Mouse (Mus musculus) kidney, adult 2 months (tissue): ENCODE data around the gene Ap4s1. TPM values are rescaled to one million over a fixed set of nuclear protein-coding genes. Genes with fewer than 3 reads are reported as not detected.
"Not testable (repeated sequence)": the region's sequence is repeated elsewhere in the genome, so short reads cannot be mapped to it uniquely, and the experiment has no call there.

Source experiments
- DNase-seq: peaks from one replicate; pipeline ENCODE4 v3.0.0; 2021
- H3K27ac ChIP-seq: fragments of 200-500 bp; 2 replicates; pipeline ENCODE4 v1.5.1; 2012; ENCODE audit warnings: low read depth, low read length, control low read depth, inconsistent platforms; ENCODE audit not compliant: insufficient read depth
- H3K27me3 ChIP-seq: fragments of 200-500 bp; replicated peaks from 2 replicates; pipeline ENCODE4 v1.6.1; 2012; ENCODE audit warnings: mild to moderate bottlenecking, moderate library complexity, low read length, inconsistent platforms; ENCODE audit not compliant: control insufficient read depth, insufficient read depth
- H3K36me3 ChIP-seq: fragments of 200-500 bp; 2 replicates; pipeline ENCODE4 v1.6.1; 2012; ENCODE audit warnings: mild to moderate bottlenecking, moderate library complexity, low read length, inconsistent platforms; ENCODE audit not compliant: control insufficient read depth, insufficient read depth
- H3K4me1 ChIP-seq: fragments of 200-500 bp; 2 replicates; pipeline ENCODE4 v1.6.1; 2011; ENCODE audit warnings: low read length; ENCODE audit not compliant: control insufficient read depth, insufficient read depth
- H3K4me3 ChIP-seq: fragments of 200-500 bp; 2 replicates; pipeline ENCODE4 v1.5.1; 2011; ENCODE audit warnings: mild to moderate bottlenecking, low read depth, low read length, control low read depth; ENCODE audit not compliant: insufficient read depth
- CTCF ChIP-seq: fragments of 200-500 bp; conservative IDR thresholded peaks from 2 replicates; pipeline ENCODE4 v1.5.1; 2011; ENCODE audit warnings: low read depth, mild to moderate bottlenecking, control low read depth, low read length, moderate library complexity, mixed read lengths; ENCODE audit not compliant: insufficient read depth, insufficient read length
- POLR2A ChIP-seq: fragments of 200-500 bp; IDR thresholded peaks from one replicate; pipeline ENCODE4 v1.6.1; 2011; ENCODE audit warnings: low read depth, low read length, control low read depth
- WGBS: fragments of 180-500 bp; shearing (Covaris S2); methylation state at CpG from one replicate; pipeline ENCODE4 v1.1.7; 2018; 5-methylcytosine and 5-hydroxymethylcytosine counted together
- polyA plus RNA-seq: library from polyadenylated mRNA; depleted of rRNA; stranded (reverse); fragments of >200 nt; gene quantifications from 2 replicates; pipeline ENCODE4 v1.2.3, GENCODE M21; 2012; rRNA removed

The Ap4s1 gene
- 11.7 and 12.1 TPM in 2 replicates for polyA plus RNA-seq

GRCm38 (mm10) chr12:51690893-51691844, at the start of gene Ap4s1:
Gene Ap4s1 (plus strand): TSS chr12:51691033.
- no peaks in the 10 kb centered on the region for H3K27me3 ChIP-seq
- H3K27ac ChIP-seq: peak within 1 kb of the TSS; percentile 100
- WGBS: 1% methylated on average over 98 of the region's 108 CpGs
- no peaks in the 10 kb centered on the region for H3K36me3 ChIP-seq
- peak; percentile 40 for TF ChIP-seq POLR2A
- TF ChIP-seq CTCF: no peak
- H3K4me1 ChIP-seq: peaks cover 21% of the 10 kb centered on the region; the same call in 1 of the 2 replicates
- H3K4me3 ChIP-seq: peak within 1 kb of the TSS; percentile 100
- peak; percentile 78 for DNase-seq

- Histone ChIP-seq H3K4me3 (no peak overlapping the region), H3K27me3 (no peaks in the 10 kb centered on the region), H3K27ac (no peak overlapping the region), H3K36me3 (peaks cover under 1% of the 10 kb centered on the region), H3K4me1 (no peaks in the 10 kb centered on the region; the same call in 1 of the 2 replicates)
- DNase-seq: no peak
- TF ChIP-seq POLR2A (no peak), CTCF (no peak)
- 56% methylated on average over 6 of the region's 6 CpGs for WGBS
These were observed 49.0 kb upstream of the Ap4s1 start for GRCm38 (mm10) chr12:51641871-51642270.

DNA sequence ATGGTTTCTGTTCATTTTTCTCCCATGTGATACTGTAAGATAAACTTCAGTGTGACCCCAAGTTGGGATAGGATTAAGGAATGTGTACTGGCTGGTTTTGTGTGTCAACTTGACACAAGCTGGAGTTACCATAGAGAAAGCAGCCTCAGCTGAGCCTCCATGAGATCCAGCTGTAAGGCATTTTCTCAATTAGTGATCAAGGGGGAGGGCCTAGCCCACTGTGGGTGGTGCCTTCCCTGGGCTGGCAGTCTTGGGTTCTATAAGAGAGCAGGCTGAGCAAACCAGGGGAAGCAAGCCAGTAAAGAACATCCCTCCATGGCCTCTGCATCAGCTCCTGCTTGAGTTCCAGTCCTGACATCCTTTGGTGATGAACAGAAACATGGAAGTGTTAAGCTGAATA, 41.4 kb upstream of the Ap4s1 start:
- H3K36me3 ChIP-seq, H3K27ac ChIP-seq, H3K4me1 ChIP-seq, H3K27me3 ChIP-seq, DNase-seq, H3K4me3 ChIP-seq: not testable (repeated sequence)

DNA sequence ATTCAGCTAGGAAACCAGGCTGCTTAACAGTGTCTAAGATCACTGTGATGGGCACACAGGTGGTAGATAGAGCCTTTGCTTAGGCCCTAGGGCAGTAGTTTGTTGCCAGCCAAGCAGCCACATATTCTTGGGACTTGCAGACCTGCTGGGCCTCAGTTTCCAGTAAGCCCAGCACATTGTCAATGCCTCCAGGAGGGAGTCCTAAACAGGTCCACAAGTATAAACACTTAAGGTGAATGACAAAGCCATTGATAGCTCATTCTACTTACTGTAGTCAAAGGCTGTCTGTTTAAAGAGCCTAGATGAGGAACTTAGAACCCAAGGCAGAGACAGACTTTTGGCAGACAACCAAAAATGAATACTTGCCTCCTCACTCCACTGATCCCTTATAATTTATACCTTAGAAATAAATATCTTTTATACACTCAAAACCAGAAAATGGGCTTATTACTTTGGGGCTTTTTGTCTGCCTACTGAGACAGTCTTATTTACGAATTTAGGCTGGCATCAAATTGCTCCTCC, 34.8 kb upstream of the Ap4s1 start:
- no peak for TF ChIP-seq POLR2A
- no peak for TF ChIP-seq CTCF
- H3K27ac ChIP-seq: no peak overlapping the region
- H3K36me3 ChIP-seq: no peaks in the 10 kb centered on the region; the same call in 1 of the 2 replicates
- 70% methylated on average over 1 of the region's 1 CpGs for WGBS
- H3K4me1 ChIP-seq: 0 out of 2 replicates have a peak, but pooled peaks cover 2% of the 10 kb centered on the region
- H3K4me3 ChIP-seq: no peak overlapping the region
- DNase-seq: no peak
- H3K27me3 ChIP-seq: no peaks in the 10 kb centered on the region

DNA sequence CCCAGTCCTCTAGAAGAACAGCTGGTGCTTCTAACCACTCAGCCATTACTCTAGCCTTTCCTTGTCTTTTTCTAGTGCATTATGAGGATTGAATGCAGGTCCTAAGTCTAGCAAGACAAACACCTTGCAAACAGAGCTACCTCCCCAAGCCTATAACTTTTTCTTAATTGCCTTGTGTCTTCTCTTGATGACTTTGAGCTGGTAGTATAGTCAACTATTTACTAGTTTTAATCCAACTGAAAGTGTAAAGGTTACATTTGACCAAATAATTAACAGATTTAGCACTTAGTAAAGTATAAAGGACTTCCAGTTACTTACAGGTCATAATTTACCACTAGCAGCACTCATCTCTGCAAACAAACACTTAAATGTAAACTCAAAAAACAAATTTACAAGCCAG, 27.8 kb upstream of the Ap4s1 start:
- DNase-seq: peak; percentile 62
- H3K4me3 ChIP-seq: no peak overlapping the region
- TF ChIP-seq POLR2A: no peak
- TF ChIP-seq CTCF: no peak
- H3K36me3 ChIP-seq: no peaks in the 10 kb centered on the region
- H3K27ac ChIP-seq: peak overlapping the region; percentile 98
- H3K27me3 ChIP-seq: no peaks in the 10 kb centered on the region
- H3K4me1 ChIP-seq: peaks cover 23% of the 10 kb centered on the region

DNA sequence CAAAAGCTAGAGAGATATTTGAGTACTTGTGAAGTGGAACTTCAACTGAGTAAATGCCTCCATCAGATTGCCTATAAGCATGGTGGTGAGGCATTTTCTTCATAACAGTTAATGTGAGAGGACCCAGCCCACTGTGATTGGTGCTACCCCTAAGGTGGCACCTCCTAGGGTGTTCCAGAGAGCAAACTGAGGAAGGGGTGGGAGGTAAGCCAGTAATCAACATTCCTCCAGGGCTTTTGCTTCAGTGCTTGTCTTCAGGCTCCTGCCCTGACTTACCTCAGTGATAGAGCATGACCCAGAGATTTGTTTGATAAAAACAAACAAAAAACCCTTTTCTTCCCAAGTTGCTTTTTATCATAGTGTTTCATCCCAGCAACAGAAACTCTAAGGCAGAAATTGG, 26.9 kb upstream of the Ap4s1 start:
- H3K4me1 ChIP-seq: peaks cover 24% of the 10 kb centered on the region
- H3K27ac ChIP-seq: peak overlapping the region; percentile 72
- H3K36me3 ChIP-seq: no peaks in the 10 kb centered on the region
- H3K27me3 ChIP-seq: no peaks in the 10 kb centered on the region
- no peak for TF ChIP-seq CTCF
- no peak for TF ChIP-seq POLR2A
- no peak overlapping the region for H3K4me3 ChIP-seq
- no peak for DNase-seq

DNA sequence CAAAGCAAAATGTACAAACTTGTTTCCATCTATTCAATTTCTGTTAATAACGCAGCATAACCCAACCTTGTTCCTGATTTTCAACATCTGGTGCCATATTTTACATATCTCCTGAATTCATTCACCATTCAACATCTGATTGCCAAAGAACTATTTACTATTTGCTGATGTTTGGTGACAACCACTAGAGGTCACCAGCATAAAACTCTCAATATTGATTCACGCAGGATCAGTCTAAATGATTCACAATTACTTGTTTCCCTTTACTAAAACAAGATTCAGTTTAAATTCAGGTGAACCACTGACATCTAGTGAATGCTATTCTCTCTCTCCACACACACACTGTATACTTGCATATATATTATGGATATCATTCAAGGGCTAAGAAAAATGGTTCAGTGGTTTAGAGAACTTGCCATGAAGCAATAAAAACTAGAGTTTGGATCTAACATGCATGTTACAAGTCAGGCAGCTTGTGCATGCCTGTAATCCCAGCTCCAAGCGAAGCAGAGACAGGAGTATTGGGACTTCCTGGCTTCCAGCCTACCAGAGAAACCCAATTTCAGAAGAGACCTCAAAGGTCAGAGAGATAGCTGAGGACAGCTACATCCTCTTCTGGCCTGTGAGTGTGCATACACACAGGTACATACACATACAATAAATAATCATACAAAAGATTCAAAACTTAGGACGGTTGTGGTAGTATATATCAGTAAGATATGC, 24.0 kb upstream of the Ap4s1 start:
- TF ChIP-seq CTCF: no peak
- TF ChIP-seq POLR2A: no peak
- WGBS: 45% methylated on average over 4 of the region's 4 CpGs
- H3K36me3 ChIP-seq: no peaks in the 10 kb centered on the region
- no peaks in the 10 kb centered on the region for H3K27me3 ChIP-seq
- DNase-seq: peak; percentile 41
- no peak overlapping the region for H3K27ac ChIP-seq
- peaks cover 33% of the 10 kb centered on the region for H3K4me1 ChIP-seq
- no peak overlapping the region for H3K4me3 ChIP-seq
